Mouse (Mus musculus) gastrocnemius, postnatal 14 days (tissue): ENCODE measurements around the gene Gm17535. TPM values are rescaled to one million over a fixed set of nuclear protein-coding genes. Genes with fewer than 3 reads are reported as not detected.
A peak's percentile ranks its signal among the peaks of the same experiment; 100 is the strongest.
"Not testable (repeated sequence)": the region's sequence is repeated elsewhere in the genome, so short reads cannot be mapped to it uniquely, and the experiment has no call there.

Source experiments
- DNase-seq: peaks from one replicate; pipeline ENCODE4 v3.0.0; 2021; ENCODE audit warnings: mixed read lengths
- intact Hi-C: fragments of 180-260 bp; cut with DNase I; formaldehyde crosslinking; loops from one replicate; pipeline ENCODE4 v1.15.1; 2025; ENCODE audit warnings: low total_unique reads
- long read RNA-seq, 2 experiments: library from polyadenylated mRNA; stranded (forward); transcript quantifications; one replicate each; pipeline ENCODE4 v2.0.0; 2021
- total RNA-seq, 2 experiments: library from RNA; stranded (reverse); gene quantifications; 2 replicates each; pipeline ENCODE4 v1.2.3; 2021

Gm17535 gene
- not detected for total RNA-seq
- long read RNA-seq, experiment 1, result 0 reads
- long read RNA-seq, experiment 2, result 0 reads

- intact Hi-C loops, DNase-seq: not testable (repeated sequence)
Measured at GRCm38 (mm10) chr9:3034299-3034698, at the start of gene Gm17535. TSS of gene Gm17535 (plus strand) at chr9:3034599.

- DNase-seq, intact Hi-C loops: not testable (repeated sequence)
Measured at GRCm38 (mm10) chr9:3000445-3000972, 33.9 kb upstream of the Gm17535 start, which contains the start of gene Gm10722. TSS of gene Gm10722 (plus strand) at chr9:3000922.

DNA sequence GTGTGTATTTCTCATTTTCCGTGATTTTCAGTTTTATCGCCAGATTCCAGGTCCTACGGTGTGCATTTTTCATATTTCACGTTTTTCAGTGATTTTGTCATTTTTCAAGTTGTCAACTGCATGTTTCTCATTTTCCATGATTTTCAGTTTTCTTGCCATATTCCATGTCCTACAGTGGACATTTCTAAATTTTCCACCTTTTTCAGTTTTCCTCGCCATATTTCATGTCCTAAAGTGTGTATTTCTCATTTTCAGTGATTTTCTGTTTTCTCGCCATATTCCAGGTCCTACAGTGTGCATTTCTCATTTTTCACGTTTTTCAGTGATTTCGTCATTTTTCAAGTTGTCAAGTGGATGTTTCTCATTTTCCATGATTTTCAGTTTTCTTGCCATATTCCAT, 33.4 kb upstream of the Gm17535 start:
- DNase-seq, intact Hi-C loops: not testable (repeated sequence)

DNA sequence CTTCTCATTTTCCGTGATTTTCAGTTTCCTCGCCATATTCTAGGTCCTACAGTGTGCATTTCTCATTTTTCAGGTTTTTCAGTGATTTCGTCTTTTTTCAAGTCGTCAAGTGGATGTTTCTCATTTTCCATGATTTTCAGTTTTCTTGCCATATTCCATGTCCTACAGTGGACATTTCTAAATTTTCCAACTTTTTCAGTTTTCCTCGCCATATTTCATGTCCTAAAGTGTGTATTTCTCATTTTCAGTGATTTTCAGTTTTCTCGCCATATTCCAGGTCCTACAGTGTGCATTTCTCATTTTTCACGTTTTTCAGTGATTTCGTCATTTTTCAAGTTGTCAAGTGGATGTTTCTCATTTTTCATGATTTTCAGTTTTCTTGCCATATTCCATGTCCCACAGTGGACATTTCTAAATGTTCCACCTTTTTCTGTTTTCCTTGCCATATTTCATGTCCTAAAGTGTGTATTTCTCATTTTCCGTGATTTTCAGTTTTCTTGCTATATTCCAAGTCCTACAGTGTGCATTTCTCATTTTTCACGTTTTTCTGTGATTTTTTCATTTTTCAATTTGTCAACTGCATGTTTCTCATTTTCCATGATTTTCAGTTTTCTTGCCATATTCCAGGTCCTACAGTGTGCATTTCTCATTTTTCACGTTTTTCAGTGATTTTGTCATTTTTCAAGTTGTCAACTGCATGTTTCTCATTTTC, 32.3 kb upstream of the Gm17535 start:
- DNase-seq, result peak; percentile 92

DNA sequence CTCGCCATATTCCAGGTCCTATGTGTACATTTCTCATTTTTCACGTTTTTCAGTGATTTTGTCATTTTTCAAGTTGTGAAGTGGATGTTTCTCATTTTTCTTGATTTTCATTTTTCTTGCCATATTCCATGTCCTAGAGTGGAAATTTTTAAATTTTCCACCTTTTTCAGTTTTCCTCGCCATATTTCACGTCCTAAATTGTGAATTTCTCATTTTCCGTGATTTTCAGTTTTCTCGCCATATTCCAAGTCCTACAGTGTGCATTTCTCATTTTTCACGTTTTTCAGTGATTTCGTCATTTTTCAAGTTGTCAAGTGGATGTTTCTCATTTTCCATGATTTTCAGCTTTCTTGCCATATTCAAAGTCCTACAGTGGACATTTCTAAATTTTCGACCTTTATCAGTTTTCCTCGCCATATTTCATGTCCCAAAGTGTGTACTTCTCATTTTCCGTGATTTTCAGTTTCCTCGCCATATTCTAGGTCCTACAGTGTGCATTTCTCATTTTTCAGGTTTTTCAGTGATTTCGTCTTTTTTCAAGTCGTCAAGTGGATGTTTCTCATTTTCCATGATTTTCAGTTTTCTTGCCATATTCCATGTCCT, 31.5 kb upstream of the Gm17535 start, which contains the start of gene Gm11168:
Gene Gm11168, plus strand, starts transcription at position 553 of the 603 bp plus-strand sequence.
- intact Hi-C loops, DNase-seq: not testable (repeated sequence)

More for the DNA sequence above, 32.3 kb upstream of the Gm17535 start:
- intact Hi-C loops, result not testable (repeated sequence)

- DNase-seq, result not testable (repeated sequence)
Measured at GRCm38 (mm10) chr9:3006179-3006578, 28.2 kb upstream of the Gm17535 start.

GRCm38 (mm10) chr9:3006636-3007035, 27.8 kb upstream of the Gm17535 start:
- intact Hi-C loops, DNase-seq: not testable (repeated sequence)

More at GRCm38 (mm10) chr9:3006179-3006578, 28.2 kb upstream of the Gm17535 start:
- intact Hi-C loops, result not testable (repeated sequence)

- intact Hi-C loops, DNase-seq: not testable (repeated sequence)
Measured at GRCm38 (mm10) chr9:3007272-3007671, 27.1 kb upstream of the Gm17535 start.

- intact Hi-C loops, DNase-seq: not testable (repeated sequence)
Measured at GRCm38 (mm10) chr9:3009331-3009730, 25.1 kb upstream of the Gm17535 start.

DNA sequence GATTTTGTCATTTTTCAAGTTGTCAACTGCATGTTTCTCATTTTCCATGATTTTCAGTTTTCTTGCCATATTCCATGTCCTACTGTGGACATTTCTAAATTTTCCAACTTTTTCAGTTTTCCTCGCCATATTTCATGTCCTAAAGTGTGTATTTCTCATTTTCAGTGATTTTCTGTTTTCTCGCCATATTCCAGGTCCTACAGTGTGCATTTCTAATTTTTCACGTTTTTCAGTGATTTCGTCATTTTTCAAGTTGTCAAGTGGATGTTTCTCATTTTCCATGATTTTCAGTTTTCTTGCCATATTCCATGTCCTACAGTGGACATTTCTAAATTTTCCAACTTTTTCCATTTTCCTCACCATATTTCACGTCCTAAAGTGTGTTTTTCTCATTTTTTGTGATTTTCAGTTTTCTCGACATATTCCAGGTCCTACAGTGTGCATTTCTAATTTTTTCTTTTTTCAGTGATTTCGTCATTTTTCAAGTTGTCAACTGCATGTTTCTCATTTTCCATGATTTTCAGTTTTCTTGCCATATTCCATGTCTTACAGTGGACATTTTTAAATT, 22.3 kb upstream of the Gm17535 start:
- intact Hi-C loops, DNase-seq: not testable (repeated sequence)

DNA sequence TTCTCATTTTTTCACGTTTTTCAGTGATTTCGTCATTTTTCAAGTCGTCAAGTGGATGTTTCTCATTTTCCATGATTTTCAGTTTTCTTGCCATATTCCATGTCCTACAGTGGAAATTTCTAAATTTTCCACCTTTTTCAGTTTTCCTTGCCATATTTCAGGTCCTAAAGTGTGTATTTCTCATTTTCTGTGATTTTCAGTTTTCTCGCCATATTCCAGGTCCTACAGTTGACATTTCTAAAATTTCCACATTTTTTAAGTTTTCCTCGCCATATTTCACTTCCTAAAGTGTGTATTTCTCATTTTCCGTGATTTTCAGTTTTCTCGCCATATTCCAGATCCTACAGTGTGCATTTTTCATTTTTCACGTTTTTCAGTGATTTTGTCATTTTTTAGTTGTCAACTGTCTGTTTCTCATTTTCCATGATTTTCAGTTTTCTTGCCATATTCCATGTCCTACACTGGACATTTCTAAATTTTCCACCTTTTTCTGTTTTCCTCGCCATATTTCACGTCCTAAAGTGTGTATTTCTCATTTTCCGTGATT, 21.6 kb upstream of the Gm17535 start, which contains the start of gene Gm10721:
Gene Gm10721, plus strand, starts transcription at position 408 of the 547 bp plus-strand sequence.
- DNase-seq, intact Hi-C loops: not testable (repeated sequence)

GRCm38 (mm10) chr9:3015354-3015753, 19.0 kb upstream of the Gm17535 start, which contains the start of gene Gm10720:
TSS of gene Gm10720 (plus strand) at chr9:3015654.
- DNase-seq, intact Hi-C loops: not testable (repeated sequence)

DNA sequence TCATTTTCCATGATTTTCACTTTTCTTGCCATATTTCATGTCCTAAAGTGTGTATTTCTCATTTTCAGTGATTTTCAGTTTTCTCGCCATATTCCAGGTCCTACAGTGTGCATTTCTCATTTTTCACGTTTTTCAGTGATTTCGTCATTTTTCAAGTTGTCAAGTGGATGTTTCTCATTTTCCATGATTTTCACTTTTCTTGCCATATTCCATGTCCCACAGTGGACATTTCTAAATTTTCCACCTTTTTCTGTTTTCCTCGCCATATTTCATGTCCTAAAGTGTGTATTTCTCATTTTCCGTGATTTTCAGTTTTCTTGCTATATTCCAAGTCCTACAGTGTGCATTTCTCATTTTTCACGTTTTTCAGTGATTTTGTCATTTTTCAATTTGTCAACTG, 18.5 kb upstream of the Gm17535 start:
- DNase-seq, intact Hi-C loops: not testable (repeated sequence)

DNA sequence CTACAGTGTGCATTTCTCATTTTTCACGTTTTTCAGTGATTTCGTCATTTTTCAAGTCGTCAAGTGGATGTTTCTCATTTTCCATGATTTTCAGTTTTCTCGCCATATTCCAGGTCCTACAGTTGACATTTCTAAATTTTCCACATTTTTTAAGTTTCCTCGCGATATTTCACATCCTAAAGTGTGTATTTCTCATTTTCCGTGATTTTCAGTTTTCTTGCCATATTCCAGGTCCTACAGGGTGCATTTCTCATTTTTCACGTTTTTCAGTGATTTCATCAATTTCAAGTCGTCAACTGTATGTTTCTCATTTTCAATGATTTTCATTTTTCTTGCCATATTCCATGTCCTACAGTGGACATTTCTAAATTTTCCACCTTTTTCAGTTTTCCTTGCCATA, 17.3 kb upstream of the Gm17535 start, which contains the start of gene Gm10719:
Gene Gm10719, plus strand, starts transcription at position 301 of the 400 bp plus-strand sequence.
- intact Hi-C loops, DNase-seq: not testable (repeated sequence)

GRCm38 (mm10) chr9:3018944-3019343, 15.5 kb upstream of the Gm17535 start:
- peak; percentile 53 for DNase-seq
- intact Hi-C loops, result not testable (repeated sequence)

DNA sequence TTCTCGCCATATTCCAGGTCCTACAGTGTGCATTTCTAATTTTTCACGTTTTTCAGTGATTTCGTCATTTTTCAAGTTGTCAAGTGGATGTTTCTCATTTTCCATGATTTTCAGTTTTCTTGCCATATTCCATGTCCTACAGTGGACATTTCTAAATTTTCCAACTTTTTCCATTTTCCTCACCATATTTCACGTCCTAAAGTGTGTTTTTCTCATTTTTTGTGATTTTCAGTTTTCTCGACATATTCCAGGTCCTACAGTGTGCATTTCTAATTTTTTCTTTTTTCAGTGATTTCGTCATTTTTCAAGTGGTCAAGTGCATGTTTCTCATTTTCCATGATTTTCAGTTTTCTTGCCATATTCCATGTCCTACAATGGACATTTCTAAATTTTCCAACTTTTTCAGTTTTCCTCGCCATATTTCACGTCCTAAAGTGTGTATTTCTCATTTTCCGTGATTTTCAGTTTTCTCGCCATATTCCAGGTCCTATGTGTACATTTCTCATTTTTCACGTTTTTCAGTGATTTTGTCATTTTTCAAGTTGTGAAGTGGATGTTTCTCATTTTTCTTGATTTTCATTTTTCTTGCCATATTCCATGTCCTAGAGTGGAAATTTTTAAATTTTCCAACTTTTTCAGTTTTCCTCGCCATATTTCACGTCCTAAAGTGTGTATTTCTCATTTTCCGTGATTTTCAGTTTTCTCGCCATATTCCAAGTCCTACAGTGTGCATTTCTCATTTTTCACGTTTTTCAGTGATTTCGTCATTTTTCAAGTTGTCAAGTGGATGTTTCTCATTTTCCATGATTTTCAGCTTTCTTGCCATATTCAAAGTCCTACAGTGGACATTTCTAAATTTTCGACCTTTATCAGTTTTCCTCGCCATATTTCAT, 14.3 kb upstream of the Gm17535 start:
- intact Hi-C loops, result not testable (repeated sequence)
- peak; percentile 44 for DNase-seq

DNA sequence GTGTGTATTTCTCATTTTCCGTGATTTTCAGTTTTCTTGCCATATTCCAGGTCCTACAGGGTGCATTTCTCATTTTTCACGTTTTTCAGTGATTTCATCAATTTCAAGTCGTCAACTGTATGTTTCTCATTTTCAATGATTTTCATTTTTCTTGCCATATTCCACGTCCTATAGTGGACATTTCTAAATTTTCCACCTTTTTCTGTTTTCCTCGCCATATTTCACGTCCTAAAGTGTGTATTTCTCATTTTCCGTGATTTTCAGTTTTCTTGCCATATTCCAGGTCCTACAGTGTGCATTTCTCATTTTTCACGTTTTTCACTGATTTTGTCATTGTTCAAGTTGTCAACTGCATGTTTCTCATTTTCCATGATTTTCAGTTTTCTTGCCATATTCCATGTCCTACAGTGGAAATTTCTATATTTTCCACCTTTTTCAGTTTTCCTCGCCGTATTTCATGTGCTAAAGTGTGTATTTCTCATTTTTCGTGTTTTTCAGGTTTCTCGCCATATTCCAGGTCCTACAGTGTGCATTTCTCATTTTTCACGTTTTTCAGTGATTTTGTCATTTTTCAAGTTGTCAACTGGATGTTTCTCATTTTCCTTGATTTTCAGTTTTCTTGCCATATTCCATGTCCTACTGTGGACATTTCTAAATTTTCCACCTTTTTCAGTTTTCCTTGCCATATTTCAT, 11.9 kb upstream of the Gm17535 start:
- DNase-seq, result not testable (repeated sequence)

More for the DNA sequence above, 11.9 kb upstream of the Gm17535 start:
- intact Hi-C loops, result not testable (repeated sequence)
